Mouse (Mus musculus) lung, postnatal 14 days (tissue): Measurements from ENCODE around the gene Tekt4.

Experiments used
- DNase-seq: peaks from one replicate; pipeline ENCODE4 v3.0.0; 2021

Gene Tekt4

GRCm38 (mm10) chr17:25433617-25434606, 20.5 kb upstream of the Tekt4 start, which contains the start of gene Cacna1h:
Gene Cacna1h, minus strand, starts transcription at chr17:25433783.
- peak; percentile 32 for DNase-seq

GRCm38 (mm10) chr17:25441417-25441816, 13.0 kb upstream of the Tekt4 start:
- no peak for DNase-seq

GRCm38 (mm10) chr17:25442889-25443288, 11.5 kb upstream of the Tekt4 start:
- no peak for DNase-seq

GRCm38 (mm10) chr17:25445074-25445473, 9.3 kb upstream of the Tekt4 start:
- DNase-seq, result no peak

- no peak for DNase-seq
Measured at GRCm38 (mm10) chr17:25445841-25446240, 8.6 kb upstream of the Tekt4 start.

- no peak for DNase-seq
Measured at GRCm38 (mm10) chr17:25447865-25448264, 6.5 kb upstream of the Tekt4 start.

GRCm38 (mm10) chr17:25450329-25450728, 4.1 kb upstream of the Tekt4 start:
- no peak for DNase-seq

- no peak for DNase-seq
Measured at GRCm38 (mm10) chr17:25452246-25452965, 2.0 kb upstream of the Tekt4 start.

- DNase-seq, result no peak
Measured at GRCm38 (mm10) chr17:25456540-25456939, 2.1 kb downstream of the Tekt4 start.

- no peak for DNase-seq
Measured at GRCm38 (mm10) chr17:25462236-25462875, 7.9 kb downstream of the Tekt4 start.

- no peak for DNase-seq
Measured at GRCm38 (mm10) chr17:25463326-25463945, 9.0 kb downstream of the Tekt4 start.

GRCm38 (mm10) chr17:25464091-25464490, 9.7 kb downstream of the Tekt4 start:
- DNase-seq, result no peak

GRCm38 (mm10) chr17:25466257-25466656, 11.8 kb downstream of the Tekt4 start:
- no peak for DNase-seq

GRCm38 (mm10) chr17:25467781-25468180, 13.4 kb downstream of the Tekt4 start:
- DNase-seq, result no peak

- no peak for DNase-seq
Measured at GRCm38 (mm10) chr17:25468301-25468700, 13.9 kb downstream of the Tekt4 start.

- peak; percentile 70 for DNase-seq
Measured at GRCm38 (mm10) chr17:25469798-25470197, 15.4 kb downstream of the Tekt4 start.

GRCm38 (mm10) chr17:25471418-25471817, 17.0 kb downstream of the Tekt4 start:
- peak; percentile 28 for DNase-seq

GRCm38 (mm10) chr17:25472044-25472443, 17.6 kb downstream of the Tekt4 start:
- DNase-seq, result no peak

- DNase-seq, result peak; percentile 49
Measured at GRCm38 (mm10) chr17:25474330-25475077, 20.1 kb downstream of the Tekt4 start.

- peak; percentile 66 for DNase-seq
Measured at GRCm38 (mm10) chr17:25475946-25476744, 21.7 kb downstream of the Tekt4 start.

- DNase-seq, result no peak
Measured at GRCm38 (mm10) chr17:25480152-25480551, 25.7 kb downstream of the Tekt4 start.
